Mouse (Mus musculus) macrophage (primary cell): ENCODE data around the gene Rnaseh2b. TPM values are rescaled to one million over a fixed set of nuclear protein-coding genes. Genes with fewer than 3 reads are reported as not detected.

Experiments used
- H3K27ac ChIP-seq: fragments of 350-480 bp; formaldehyde crosslinking; 2 replicates; pipeline ENCODE4 v1.9.0; 2021
- H3K36me3 ChIP-seq: fragments of 350-480 bp; formaldehyde crosslinking; 2 replicates; pipeline ENCODE4 v1.9.0; 2021; ENCODE audit errors: inconsistent target
- H3K4me3 ChIP-seq: fragments of 350-480 bp; formaldehyde crosslinking; 2 replicates; pipeline ENCODE4 v1.9.0; 2021; ENCODE audit errors: inconsistent target
- H3K79me2 ChIP-seq: fragments of 350-480 bp; formaldehyde crosslinking; 2 replicates; pipeline ENCODE4 v1.9.0; 2021; ENCODE audit errors: inconsistent target
- WGBS: methylation state at CpG from one replicate; pipeline ENCODE4 v1.1.7; 2026; ENCODE audit warnings: inconsistent platforms; ENCODE audit not compliant: missing documents; 5-methylcytosine and 5-hydroxymethylcytosine counted together
- polyA plus RNA-seq: library from polyadenylated mRNA; stranded (reverse); fragments of 250-400 nt; gene quantifications from 3 replicates; pipeline ENCODE4 v1.2.4, GENCODE M21; 2018; ENCODE audit warnings: inconsistent platforms

Gene Rnaseh2b
- polyA plus RNA-seq, 1 experiment from 2014 or later: 22.1 TPM

DNA sequence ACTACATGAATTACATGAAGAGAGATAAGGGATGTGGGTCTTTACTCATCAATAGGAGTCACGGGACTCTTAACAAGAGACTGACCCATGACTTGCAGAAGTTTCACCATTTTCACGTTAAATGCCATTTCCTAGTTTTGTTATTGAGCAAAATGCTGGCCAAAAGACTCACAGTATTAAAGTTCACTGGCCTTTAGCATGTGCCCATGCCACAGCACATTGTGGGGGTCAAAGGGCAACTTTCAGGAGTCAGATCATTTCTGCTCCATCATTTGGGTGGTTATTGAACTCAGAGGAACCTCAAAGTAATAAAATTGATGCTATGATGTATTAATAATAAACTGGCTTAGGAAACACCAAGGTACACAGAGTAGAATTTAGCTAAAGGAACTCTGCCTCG, 37.2 kb downstream of the Rnaseh2b start:
- WGBS: 81% methylated on average over 3 of the region's 3 CpGs
- Histone ChIP-seq H3K79me2 (peaks cover 23% of the 10 kb centered on the region), H3K4me3 (no peak overlapping the region), H3K27ac (no peak overlapping the region), H3K36me3 (no peaks in the 10 kb centered on the region)

- Histone ChIP-seq H3K4me3 (peak overlapping the region; percentile 72), H3K36me3 (no peaks in the 10 kb centered on the region), H3K27ac (peak overlapping the region; percentile 73), H3K79me2 (peaks cover 41% of the 10 kb centered on the region)
- WGBS: 17% methylated on average over 6 of the region's 6 CpGs
Measured at GRCm38 (mm10) chr14:62331457-62331856, 39.1 kb downstream of the Rnaseh2b start.

DNA sequence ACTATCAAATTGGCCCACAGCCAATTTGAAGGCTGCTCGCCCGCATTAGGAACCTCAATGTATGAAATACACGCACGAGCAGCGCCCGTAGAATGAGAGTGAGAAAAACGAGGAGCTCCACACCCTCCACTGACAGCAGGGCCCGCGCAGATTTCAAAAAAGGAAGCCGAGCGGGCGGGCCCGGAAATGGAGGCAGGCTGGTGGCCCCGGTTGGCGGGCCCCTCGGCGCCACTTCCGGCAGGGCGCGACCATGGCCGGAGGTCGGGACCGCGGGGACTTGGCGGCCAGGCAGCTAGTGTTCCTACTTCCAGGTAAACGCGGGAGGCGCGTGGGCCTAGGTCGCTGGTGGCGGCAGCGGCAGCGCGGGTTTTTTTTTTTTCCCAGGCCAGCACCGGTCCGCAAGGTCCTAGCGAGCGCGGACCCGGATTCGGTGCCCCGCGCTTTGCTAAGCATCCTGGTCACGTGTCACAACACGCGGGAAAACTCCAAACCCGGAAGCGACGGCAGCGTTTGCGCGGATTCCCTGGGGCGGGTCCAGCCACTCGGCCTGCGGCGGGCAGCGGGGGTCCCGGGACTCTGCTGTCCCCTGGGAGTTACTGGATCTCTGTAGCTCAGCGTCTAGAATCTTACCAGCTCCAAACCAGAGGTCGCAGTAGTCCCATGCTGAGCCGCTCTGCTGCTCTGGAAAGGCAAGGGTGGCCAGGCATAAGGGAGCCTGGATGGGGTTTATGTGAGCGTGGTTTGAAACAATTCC, 39.7 kb downstream of the Rnaseh2b start:
- no peaks in the 10 kb centered on the region for H3K36me3 ChIP-seq
- WGBS: under 1% methylated on average over 62 of the region's 62 CpGs
- H3K4me3 ChIP-seq: peak overlapping the region; percentile 72
- H3K27ac ChIP-seq: peak overlapping the region; percentile 73
- H3K79me2 ChIP-seq: peaks cover 47% of the 10 kb centered on the region

- WGBS: 79% methylated on average over 9 of the region's 9 CpGs
- Histone ChIP-seq H3K36me3 (no peaks in the 10 kb centered on the region), H3K79me2 (peaks cover 65% of the 10 kb centered on the region), H3K4me3 (no peak overlapping the region), H3K27ac (no peak overlapping the region)
Measured at GRCm38 (mm10) chr14:62333909-62334687, 41.7 kb downstream of the Rnaseh2b start.

DNA sequence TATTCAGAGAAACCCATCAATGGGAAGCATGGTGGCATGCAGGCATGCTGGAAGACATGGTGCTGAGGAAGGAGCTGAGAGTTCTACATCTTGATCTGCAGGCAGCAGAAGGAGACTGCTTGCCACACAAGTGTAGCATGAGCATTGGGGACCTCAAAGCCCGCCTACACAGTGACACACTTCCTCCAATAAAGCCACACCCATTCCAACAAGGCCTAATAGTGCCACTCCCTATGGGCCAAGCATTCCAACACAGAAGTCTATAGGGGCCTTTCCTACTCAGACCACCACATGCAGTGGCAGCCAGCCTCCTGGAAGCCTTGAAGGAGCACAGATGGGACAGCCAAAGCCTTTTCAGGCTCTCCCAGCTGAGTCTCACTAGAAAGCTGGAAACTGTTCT, 46.8 kb downstream of the Rnaseh2b start:
- H3K27ac ChIP-seq: no peak overlapping the region
- no peak overlapping the region for H3K4me3 ChIP-seq
- 90% methylated on average over 1 of the region's 1 CpGs for WGBS
- H3K79me2 ChIP-seq: peaks cover 58% of the 10 kb centered on the region
- no peaks in the 10 kb centered on the region for H3K36me3 ChIP-seq

DNA sequence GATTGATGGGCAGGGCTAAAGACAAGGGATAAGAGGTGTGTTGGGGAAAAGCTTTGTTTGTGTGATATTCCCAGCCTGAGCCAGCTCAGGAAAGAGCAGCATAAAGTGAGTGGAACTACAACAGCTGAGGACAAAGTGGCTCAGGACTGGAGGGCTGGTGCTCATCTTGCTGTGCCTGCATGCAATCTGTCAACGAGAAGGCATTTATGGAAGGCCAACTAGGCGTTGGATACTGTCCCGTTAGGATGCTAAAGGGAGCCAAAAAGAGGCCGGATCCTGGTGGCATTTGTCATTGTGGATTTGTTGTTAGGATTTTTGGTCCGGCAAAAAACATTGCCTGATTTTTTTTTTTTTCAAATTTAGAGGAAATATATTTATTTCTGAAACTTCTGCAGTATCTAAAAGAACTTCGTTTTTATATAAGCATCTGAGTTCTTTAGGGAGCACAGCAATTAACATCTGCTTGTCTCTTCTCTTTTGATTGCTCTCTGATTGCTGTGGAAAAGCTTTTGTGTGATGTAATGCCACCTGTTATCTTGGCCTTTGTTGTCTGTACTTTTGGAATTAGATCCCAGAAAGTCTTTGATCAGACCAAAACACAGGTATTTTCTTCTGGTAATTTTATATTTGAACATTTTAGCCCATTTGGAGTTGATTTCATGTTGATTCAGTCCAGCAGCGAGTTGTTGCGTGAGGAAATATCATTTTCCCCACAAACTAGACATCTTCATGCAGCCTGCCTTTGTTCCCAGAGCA, 49.7 kb downstream of the Rnaseh2b start:
- H3K4me3 ChIP-seq: no peak overlapping the region
- H3K79me2 ChIP-seq: peaks cover 43% of the 10 kb centered on the region; the same call in 1 of the 2 replicates
- peak overlapping the region; percentile 39; the same call in 1 of the 2 replicates for H3K27ac ChIP-seq
- WGBS: 90% methylated on average over 8 of the region's 8 CpGs
- H3K36me3 ChIP-seq: no peaks in the 10 kb centered on the region

- WGBS: 54% methylated on average over 10 of the region's 10 CpGs
- H3K4me3 ChIP-seq: no peak overlapping the region
Measured at GRCm38 (mm10) chr14:62342643-62343144, 50.3 kb downstream of the Rnaseh2b start.

GRCm38 (mm10) chr14:62346570-62346969, 54.2 kb downstream of the Rnaseh2b start:
- Histone ChIP-seq H3K79me2 (peaks cover 24% of the 10 kb centered on the region; the same call in 1 of the 2 replicates), H3K36me3 (0 out of 2 replicates have a peak, but pooled peaks cover 7% of the 10 kb centered on the region), H3K4me3 (no peak overlapping the region), H3K27ac (no peak overlapping the region)
- 98% methylated on average over 10 of the region's 11 CpGs for WGBS

More at GRCm38 (mm10) chr14:62342643-62343144, 50.3 kb downstream of the Rnaseh2b start:
- Histone ChIP-seq H3K36me3 (no peaks in the 10 kb centered on the region), H3K27ac (peak overlapping the region; percentile 39), H3K79me2 (peaks cover 37% of the 10 kb centered on the region; the same call in 1 of the 2 replicates)

- Histone ChIP-seq H3K4me3 (no peak overlapping the region; the same call in 1 of the 2 replicates), H3K27ac (peak overlapping the region; percentile 10; the same call in 1 of the 2 replicates), H3K79me2 (peaks cover 21% of the 10 kb centered on the region; the same call in 1 of the 2 replicates), H3K36me3 (0 out of 2 replicates have a peak, but pooled peaks cover 7% of the 10 kb centered on the region)
- 47% methylated on average over 7 of the region's 7 CpGs for WGBS
Measured at GRCm38 (mm10) chr14:62347103-62347502, 54.7 kb downstream of the Rnaseh2b start.

DNA sequence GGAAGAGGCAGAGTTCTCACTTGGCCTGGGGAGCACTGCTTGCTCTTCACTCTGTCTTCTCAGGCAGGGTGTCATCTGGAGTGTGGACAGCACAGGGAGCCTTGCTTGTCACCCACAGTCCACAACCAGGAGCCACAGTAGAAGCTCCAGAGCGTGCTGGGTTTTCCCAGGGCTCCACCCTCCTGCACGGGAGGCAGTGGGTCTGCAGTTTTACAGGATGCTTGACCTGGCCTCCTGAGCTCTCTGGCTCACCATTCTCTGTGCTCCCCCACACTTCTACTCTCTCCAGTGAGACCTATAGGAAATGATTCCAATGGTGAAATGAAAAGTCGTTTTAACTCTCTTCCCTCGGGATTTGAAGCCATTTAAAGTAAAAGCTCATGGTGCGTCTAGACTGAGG, 57.4 kb downstream of the Rnaseh2b start:
- H3K4me3 ChIP-seq: no peak overlapping the region
- peaks cover 9% of the 10 kb centered on the region; the same call in 1 of the 2 replicates for H3K79me2 ChIP-seq
- no peak overlapping the region for H3K27ac ChIP-seq
- 0 out of 2 replicates have a peak, but pooled peaks cover 7% of the 10 kb centered on the region for H3K36me3 ChIP-seq
- 93% methylated on average over 5 of the region's 5 CpGs for WGBS

GRCm38 (mm10) chr14:62350186-62350585, 57.8 kb downstream of the Rnaseh2b start:
- no peak overlapping the region for H3K27ac ChIP-seq
- peaks cover 5% of the 10 kb centered on the region; the same call in 1 of the 2 replicates for H3K79me2 ChIP-seq
- H3K36me3 ChIP-seq: 0 out of 2 replicates have a peak, but pooled peaks cover 7% of the 10 kb centered on the region
- 90% methylated on average over 4 of the region's 4 CpGs for WGBS
- H3K4me3 ChIP-seq: no peak overlapping the region

GRCm38 (mm10) chr14:62350890-62351289, 58.5 kb downstream of the Rnaseh2b start:
- no peak overlapping the region for H3K27ac ChIP-seq
- 0 out of 2 replicates have a peak, but pooled peaks cover 7% of the 10 kb centered on the region for H3K36me3 ChIP-seq
- 98% methylated on average over 3 of the region's 3 CpGs for WGBS
- no peaks in the 10 kb centered on the region; the same call in 1 of the 2 replicates for H3K79me2 ChIP-seq
- no peak overlapping the region for H3K4me3 ChIP-seq

- Histone ChIP-seq H3K79me2 (no peaks in the 10 kb centered on the region), H3K36me3 (0 out of 2 replicates have a peak, but pooled peaks cover 7% of the 10 kb centered on the region), H3K4me3 (no peak overlapping the region), H3K27ac (no peak overlapping the region)
- WGBS: 68% methylated on average over 9 of the region's 9 CpGs
Measured at GRCm38 (mm10) chr14:62353372-62353771, 61.0 kb downstream of the Rnaseh2b start.

GRCm38 (mm10) chr14:62353793-62354192, 61.4 kb downstream of the Rnaseh2b start:
- H3K4me3 ChIP-seq: no peak overlapping the region
- no peak overlapping the region for H3K27ac ChIP-seq
- 0 out of 2 replicates have a peak, but pooled peaks cover 7% of the 10 kb centered on the region for H3K36me3 ChIP-seq
- 92% methylated on average over 5 of the region's 5 CpGs for WGBS
- H3K79me2 ChIP-seq: no peaks in the 10 kb centered on the region
